Comparison of ENCODE assay signal across 18 mouse cellular contexts in the genomic region with DNA sequence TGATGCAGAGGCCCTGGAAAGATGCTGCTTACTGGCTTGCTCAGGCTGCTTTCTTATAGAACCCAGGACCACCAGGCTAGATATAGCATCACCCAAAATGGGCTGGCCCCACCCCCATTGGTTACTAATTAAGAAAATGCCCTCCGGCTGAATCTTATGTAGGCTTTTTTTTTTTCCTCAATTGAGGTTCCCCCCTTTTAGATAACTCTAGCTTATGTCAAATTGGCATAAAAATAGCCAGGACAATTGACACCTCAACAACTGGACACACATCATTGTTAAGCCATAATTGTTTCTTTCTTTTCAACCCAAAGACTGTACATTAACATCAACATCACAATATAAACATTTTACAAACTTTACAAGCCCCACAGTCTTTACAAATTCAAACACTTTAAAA.
"Had no signal": no experiment of that assay in that cellular context is flagged by ENCODE, and none has a peak within 500 bp of the region (broad histone marks: within the 10 kb centered on the region; RNA-seq: fewer than 3 reads in every experiment).

No protein-coding gene starts in this region.

- H3K4me1 ChIP-seq: midbrain, embryonic 12.5 days; neural tube, embryonic 13.5 days; neural tube, embryonic 15.5 days; stomach, embryonic 15.5 days had no signal

- H3K27ac ChIP-seq: midbrain, embryonic 10.5 days; midbrain, embryonic 12.5 days; neural tube, embryonic 13.5 days; neural tube, embryonic 15.5 days; stomach, embryonic 15.5 days; stomach, postnatal 0 days had no signal

- H3K27me3 ChIP-seq: midbrain, embryonic 12.5 days; neural tube, embryonic 13.5 days; neural tube, embryonic 15.5 days; stomach, embryonic 15.5 days had no signal

- DNase-seq: lung, adult 18-20 months; lung, embryonic 14.5 days; lung, postnatal 10 days; lung, postnatal 4 days; midbrain, embryonic 14.5 days; retina, postnatal 1 day; right cerebral cortex, adult 18-20 months; right cerebral cortex, postnatal 25 days; thymus, adult 2 months; thymus, postnatal 25 days; thymus, postnatal 4 days had no signal

- H3K4me3 ChIP-seq: midbrain, embryonic 10.5 days; midbrain, embryonic 12.5 days; myocyte; neural tube, embryonic 13.5 days; neural tube, embryonic 15.5 days; stomach, embryonic 15.5 days had no signal

- H3K9ac ChIP-seq: lung, embryonic 14.5 days; midbrain, embryonic 12.5 days; neural tube, embryonic 13.5 days; neural tube, embryonic 15.5 days; stomach, embryonic 15.5 days had no signal

- H3K36me3 ChIP-seq: midbrain, embryonic 10.5 days; midbrain, embryonic 12.5 days; neural tube, embryonic 13.5 days; neural tube, embryonic 15.5 days; stomach, embryonic 15.5 days had no signal

- H3K9me3 ChIP-seq: midbrain, embryonic 10.5 days; midbrain, embryonic 12.5 days; neural tube, embryonic 15.5 days; stomach, embryonic 15.5 days had no signal
